Mouse (Mus musculus) testis, postnatal 14 days (tissue): ENCODE results near the gene Pld2.

Experiments used
- DNase-seq: peaks from one replicate; pipeline ENCODE4 v3.0.0; 2021; ENCODE audit warnings: low spot score

Pld2 gene

DNA sequence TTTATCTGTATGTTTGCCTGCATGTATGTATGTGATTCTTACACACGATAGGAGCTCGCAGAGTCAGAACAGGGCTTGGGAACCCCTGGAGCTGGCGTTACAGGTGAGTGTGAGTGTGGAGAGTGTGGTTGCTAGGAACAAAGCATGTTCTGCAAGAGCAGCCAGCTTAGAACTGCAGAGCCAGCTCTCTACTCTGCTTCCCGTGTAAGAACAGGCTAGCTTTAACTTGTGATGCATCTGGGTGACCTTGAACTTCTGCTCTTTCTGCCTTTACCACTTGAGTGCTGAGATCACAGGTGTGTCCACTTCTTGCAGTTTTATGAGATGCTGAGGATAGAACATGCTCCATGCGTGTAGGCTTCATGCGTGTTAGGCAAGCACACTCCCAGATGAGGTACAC is 39.1 kb downstream of the Pld2 start:
- no peak for DNase-seq

DNA sequence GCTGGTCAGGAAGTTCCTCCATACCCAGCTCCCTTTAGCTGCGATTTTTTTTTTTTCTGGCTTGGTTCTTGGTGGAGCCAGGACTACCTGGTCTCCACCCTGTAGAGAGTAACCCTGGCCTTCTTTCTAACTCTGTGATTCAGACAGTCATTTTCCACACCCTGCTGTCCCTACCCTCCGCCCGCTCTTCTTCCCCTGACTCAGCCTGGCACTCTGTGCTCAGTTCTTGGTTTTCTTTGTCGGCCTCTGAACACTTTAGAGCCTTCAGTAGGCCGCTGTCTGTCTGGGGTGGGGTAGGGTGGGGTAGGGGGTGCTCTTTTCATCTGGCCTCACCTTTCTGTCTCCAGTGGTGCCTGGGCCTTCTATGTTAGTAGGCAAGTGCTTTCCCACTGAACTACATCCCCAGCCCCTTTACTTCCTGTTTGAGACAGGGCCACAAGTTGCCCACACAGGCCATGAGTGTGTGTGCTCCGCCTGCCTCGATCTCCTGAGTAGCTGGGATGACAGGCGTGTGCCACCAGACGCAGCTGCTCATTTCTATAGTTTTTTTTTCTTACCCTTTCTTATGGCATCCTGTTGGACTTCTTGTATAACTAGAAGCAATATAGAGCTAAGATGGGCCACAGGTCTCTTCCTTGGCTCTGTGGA is 40.0 kb downstream of the Pld2 start:
- no peak for DNase-seq

DNA sequence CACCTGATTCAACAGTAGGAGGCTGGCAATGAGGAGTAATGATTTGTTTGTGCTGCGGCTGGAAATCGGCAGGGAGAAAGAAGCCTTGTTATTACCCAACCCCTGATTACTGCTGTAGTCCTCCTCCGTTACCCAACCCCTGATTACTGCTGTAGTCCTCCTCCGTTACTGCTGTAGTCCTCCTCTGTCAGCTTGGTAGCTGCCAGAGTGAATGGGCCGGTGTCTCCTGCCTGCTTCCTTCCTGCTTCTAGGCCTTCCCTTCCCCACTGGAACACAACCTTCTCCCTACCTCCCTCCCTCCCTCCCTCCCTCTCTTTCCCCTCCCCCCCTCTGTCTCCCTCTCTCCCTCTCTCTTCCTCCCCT is 40.5 kb downstream of the Pld2 start:
- no peak for DNase-seq

DNA sequence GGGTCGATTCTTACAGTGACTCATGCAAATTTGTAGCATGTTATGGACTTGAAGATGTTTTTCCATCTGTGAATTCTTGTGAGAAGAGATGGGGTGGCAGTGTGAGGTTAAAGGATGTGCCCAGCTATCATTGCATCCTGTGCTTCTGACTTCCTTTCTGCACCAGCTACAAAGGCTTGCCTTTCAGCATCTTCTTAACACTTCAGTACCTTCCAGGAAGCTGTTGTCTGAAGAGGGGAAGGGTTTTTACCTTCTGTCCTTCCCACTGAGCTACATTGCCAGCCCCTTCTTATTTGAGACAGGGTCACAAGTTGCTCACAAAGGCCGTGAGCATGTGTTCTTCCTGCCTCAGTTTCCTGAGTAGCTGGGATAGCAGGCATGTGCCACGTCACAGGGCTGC is 41.1 kb downstream of the Pld2 start:
- no peak for DNase-seq

DNA sequence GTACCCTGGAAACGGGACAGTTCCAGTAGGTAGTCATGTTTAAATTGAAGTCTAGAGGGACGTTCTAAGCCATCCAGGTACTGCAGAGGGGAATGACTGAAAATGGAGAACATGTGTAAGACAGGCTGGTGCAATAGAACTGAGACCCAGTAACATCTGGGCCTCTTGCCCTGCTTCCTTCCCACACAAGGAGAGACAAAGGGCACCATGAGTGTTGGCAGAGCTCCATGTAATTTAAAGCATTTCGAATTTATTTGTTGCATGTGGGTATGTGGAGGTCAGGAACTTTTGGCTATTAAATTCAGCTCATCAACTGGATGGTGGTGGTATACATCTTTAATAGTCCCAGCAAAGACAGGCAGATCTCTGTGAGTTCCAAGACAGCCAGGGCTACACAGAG is 42.3 kb downstream of the Pld2 start:
- no peak for DNase-seq

DNA sequence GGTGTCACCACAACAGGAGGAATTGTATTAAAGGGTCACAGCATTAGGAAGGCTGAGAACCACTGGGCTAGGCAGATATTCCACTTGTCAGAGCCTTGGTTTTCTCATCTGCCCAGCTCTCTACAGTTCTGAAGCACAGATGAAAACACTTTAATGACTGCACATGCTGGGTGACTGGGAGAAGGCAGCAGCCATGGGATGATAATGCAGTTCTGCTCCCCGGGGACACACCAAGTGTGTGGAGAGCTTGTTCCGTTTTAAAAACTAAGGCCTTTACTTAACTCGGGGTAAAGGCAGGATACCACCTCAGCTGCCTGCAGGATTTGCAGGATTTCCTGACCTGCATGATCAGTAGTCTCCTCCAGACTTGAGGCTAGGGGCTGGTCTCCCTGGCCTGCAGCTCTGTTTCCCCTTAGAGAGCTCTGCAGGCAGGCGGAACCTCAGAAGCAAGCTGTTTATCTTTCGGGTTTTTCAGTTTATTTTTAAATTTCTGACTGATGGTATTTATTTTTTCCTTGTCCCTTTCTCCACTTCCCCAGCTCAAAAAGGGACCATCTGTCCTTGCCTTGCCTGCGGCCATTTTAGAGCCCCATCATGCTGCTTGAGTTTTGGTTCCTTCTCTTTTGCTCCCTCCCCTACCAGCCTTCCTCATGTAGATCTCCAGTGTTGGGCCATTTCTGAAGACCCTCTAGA is 43.3 kb downstream of the Pld2 start:
- no peak for DNase-seq

DNA sequence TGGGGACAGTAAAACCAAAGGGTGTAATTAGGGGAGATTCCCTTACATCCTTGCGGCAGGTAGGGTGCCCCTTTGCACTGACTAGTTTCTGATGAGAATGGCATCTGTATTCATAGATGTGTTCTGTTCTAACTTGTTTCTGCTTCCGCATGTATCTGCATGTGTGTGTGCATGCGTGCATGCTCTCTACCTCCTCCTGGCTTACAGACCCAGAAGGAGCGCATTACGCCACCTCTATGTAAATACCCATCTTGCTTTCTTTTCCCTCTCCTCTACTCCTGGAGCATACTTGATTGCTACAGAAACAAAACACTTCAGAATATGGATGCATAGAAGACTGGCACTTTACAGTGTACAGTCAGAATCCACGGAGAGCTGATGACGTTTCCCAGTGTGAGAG is 43.9 kb downstream of the Pld2 start:
- DNase-seq = no peak

DNA sequence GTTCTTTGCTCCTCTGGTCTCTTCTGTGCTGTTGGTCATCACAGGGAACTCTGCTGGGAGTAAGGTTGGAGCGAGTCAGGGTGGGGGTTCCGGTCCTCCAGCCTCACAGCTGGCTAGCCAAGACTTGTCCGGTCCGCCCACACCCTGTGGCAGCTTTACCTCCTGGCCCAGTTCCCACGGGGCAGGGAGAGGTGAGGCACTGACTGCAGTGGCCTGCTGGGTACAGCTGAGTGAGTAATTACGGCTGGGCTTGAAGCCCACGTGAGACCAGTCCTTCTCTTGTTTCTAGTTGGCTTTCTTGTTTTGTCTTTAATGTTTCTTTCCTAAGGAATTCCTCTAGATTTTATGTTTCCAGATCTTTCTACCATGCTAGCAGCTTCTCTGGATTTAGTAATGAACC is 45.6 kb downstream of the Pld2 start:
- DNase-seq = peak; percentile 40

DNA sequence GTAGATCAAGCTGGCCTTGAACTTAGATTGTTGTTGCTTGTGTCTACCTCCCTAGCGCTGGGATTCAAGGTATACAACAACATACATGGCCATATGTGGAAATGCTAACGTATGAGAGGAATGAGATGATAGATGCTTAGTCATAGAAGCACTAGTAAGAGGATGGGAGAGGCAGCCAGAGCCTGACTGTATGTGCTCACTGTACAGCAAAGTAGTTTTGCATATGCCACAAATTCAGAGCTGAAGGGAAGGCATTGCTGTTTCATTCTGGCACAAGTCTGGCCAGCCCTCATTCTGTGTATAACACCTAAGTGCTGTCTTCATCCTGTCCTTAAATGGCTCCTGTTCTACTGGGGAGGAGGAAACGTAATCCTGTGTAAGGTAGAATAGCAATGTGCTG is 46.4 kb downstream of the Pld2 start:
- DNase-seq = no peak

DNA sequence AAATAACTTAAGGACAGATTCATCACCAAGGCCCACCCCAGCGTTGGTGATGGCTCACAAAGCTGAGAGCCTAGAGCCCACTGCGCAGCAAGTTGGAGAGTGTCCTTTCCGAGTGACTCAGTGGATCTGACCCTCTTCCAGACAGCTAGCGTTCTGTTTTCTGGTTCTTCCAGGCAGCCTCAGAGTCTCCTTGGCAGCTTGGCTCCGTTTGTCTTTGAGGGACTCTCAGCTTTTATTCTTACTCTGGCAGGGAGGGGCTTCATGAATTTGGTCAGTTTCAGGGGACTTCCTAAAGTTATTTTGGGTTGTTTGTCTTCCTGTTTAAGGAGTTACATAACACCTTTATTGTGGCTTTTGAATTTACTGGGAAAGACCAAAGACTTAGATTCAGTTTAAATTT is 47.1 kb downstream of the Pld2 start:
- DNase-seq = no peak

DNA sequence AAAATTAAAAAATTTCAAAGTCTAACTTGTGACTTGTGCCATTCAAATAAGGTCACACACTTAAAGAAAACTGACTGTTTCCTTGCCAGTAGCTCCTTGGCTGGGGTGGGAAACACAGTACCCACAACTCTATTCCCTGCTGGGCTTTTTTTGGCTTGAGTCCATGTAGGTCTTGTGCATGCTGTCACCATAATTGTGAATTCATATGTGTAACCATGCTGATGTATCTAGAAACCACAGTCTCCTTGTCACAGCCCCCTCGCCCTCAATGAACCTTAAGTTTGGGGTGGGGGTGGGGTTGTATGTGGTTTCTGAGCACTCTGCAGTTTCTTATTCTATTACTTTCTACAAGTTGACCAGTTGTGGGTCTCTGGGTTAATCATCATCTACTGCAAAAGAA is 51.9 kb downstream of the Pld2 start:
- DNase-seq = no peak

DNA sequence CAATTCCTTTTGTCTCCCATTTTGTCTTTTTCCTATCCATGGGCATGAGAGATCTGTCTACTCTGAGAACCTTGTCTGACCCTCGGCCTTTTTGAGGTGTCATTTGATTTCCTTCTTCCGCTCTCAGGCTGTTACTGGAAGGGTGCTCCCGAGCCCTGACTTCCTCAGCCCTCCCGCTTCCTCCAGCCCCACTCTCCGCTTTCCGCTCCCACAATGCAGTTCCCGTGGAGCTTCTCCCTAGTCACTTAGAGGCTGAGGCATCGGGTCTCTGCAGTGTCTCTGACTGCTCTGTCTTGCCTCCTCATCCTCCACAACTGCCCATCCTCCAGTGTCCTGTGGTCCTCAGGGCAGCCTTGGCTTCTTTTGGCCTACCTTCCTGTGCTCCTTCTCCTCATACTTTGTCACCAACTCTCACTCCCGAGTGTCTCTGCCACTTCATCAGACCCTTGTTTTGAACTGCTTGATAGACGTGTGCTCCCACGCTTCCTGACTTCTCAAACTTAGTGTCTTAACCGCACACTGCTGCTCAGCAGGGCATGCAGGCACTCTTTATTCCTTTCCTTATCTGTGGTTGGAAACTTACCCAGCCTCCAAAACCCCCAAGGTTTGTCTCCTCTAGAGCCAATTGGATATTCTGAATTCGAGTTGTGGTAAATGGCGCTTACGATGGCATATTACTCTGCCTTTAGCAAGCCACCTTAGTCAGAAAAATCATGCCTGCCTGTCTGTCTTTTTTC is 54.6 kb downstream of the Pld2 start:
- DNase-seq = no peak

DNA sequence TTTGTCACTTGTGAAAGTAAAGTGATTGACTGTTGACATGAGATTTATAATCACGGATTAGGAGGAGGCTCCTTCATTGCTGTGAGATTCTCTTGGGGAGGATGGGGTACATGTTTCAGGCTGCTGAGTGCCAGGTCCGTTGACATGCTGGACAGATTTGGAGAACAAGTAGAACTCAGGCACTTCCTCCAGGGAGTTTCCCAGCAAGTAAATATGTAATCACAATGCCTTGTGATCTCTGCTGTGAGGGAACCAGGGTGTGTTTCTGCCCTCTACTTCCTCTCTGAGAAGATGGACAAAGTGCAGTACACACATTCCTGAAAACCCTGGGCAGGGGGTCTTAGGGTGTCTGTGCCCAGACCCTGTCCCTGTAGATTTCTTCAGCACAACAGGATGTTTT is 55.8 kb downstream of the Pld2 start:
- DNase-seq = no peak

DNA sequence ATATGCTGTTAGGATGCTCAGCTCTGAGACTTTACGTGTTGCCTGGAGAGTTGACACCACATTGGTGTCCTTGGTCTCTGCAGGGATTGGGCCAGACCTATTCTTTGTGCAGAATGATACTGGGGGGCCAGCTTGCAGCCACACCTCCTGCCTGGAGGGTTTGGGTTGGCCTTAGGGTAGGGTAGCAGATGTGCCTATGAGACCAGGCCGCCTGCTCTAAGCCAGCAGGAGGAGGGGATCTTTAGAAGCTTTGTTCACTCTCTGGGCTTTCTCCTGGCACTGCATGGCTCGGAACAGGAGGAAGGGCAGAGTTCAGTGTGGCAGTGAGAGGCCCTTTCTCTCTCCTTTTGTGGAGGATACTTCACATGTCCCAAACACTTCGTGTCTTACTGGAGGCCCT is 56.2 kb downstream of the Pld2 start:
- DNase-seq = no peak

DNA sequence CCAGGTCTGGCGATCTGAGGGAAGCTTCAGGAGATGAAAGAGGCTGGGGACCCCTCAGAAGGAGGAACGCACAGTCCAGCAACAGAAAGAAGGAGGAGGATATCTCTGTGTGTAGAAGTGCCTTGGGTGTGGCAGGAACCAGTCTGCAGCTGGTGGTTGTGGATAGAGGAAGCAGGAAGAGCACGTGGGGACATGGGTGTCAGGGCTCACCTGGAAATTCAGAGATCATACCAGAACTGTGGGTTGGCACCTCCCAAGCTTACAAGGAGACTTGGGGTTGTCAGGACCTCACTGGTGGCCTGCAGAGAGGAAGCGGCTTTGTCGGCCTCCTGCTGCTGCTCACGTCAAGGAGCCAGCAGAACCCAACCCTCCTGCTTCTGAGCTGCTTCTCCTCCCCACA is 57.4 kb downstream of the Pld2 start:
- no peak for DNase-seq

DNA sequence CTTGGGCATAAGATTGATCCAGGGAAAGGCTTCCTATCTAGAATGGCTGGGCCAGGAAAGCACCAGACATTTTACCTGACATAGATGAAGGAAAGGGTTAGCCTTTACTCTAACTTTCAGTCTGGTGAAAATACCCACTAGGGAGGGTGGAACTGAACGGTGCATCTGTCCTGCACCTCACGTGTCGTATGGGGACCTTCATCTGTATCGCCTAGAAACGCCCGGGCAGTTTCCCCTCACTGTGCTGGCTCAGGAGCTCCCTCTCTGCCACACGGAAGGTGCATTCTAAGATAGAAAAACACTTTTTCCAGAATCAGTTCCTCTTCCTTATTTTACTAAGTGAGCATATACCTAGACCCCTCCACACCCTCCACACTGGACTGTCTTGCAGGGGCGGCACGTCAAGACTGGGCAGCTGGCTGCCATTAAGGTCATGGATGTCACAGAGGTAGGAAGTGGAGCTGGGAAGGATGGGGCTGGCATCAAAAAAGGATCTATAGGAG is 58.6 kb downstream of the Pld2 start:
- no peak for DNase-seq

DNA sequence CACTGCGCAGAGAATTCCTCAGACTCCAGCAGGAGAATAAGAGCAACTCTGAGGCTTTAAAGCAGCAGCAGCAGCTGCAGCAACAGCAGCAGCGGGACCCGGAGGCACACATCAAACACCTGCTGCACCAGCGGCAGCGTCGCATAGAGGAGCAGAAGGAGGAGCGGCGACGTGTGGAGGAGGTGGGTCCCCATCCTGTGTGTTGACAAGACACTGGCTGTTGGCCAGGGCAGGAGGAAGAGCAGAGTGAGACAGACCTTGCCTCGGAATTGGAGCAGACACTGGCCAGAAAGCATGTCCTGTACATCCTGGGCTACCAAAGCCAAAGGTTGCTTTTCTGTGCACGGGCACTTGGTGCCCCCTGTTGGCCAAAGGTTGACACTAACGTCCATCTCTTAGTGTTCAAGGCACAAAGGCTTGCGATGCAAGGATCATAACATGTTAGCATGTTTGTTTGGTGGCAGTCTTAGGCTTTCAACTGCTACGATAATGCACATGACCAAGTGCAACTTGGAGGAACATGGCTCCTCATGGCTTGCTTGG is 65.2 kb downstream of the Pld2 start:
- peak; percentile 40 for DNase-seq

DNA sequence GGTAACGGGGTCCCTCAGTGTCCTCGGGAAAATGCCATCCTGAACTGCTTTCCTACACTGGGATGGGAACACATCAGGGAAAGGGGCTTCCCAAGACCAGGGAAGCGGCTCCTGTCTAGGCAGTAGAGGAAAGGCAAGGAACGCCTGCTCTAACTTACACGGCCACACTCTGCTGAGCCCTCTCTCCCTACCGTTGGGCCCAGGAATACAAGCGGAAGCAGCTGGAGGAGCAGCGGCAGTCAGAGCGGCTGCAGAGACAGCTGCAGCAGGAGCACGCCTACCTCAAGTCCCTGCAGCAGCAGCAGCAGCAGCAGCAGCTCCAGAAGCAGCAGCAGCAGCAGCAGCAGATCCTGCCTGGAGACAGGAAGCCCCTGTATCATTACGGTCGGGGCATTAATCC is 66.9 kb downstream of the Pld2 start:
- no peak for DNase-seq

DNA sequence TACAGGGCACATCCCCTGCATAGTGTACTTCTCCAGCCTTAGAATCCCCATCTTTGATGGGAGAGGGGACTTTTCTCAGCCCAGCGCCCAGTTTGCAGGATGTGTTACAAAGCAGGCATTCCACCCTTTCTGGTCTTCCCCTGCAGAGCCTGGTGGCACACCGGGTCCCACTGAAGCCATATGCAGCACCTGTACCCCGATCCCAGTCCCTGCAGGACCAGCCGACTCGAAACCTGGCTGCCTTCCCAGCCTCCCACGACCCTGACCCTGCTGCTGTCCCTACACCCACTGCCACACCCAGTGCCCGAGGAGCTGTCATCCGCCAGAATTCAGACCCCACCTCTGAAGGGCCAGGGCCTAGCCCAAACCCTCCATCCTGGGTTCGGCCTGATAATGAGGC is 67.7 kb downstream of the Pld2 start:
- DNase-seq = no peak
